Mouse (Mus musculus) adrenal gland, adult (tissue): Measurements from ENCODE around the gene Prom2.
A peak's percentile ranks its signal among the peaks of the same experiment; 100 is the strongest.

Experiments
- DNase-seq, 2 experiments: peaks; one replicate each; pipeline ENCODE4 v3.0.0; 2022 to 2023; ENCODE audit warnings: low spot score in 1 of 2; ENCODE audit not compliant: inconsistent age in 2 of 2

Gene Prom2

GRCm38 (mm10) chr2:127496321-127496720, 44.9 kb downstream of the Prom2 start:
- DNase-seq, result no peak

- peak; percentile 55 to 77 for DNase-seq
Observed at GRCm38 (mm10) chr2:127484476-127485170, 56.6 kb downstream of the Prom2 start.

GRCm38 (mm10) chr2:127483001-127483400, 58.3 kb downstream of the Prom2 start:
- peak in 1 of 2 experiments; percentile 44 for DNase-seq

DNA sequence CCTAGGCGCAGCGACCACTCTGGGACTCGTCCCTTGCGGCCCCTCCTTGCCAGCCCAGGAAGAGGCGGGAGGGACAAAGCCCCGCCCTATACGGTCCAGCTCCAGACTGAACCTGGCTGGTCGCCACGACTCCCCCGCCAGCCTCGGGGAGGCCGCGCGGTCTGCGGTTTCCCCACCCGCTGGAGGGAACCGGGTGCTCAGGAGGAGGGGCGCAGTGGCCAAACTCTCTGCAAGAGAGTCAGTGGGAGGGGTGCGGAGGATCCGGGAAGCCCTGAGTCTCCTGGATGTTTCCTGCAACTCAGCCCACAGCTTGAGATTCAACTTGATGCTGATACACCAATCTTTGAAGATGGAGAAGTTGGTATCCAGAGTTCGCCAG, 58.7 kb downstream of the Prom2 start:
- peak; percentile 60 to 78 for DNase-seq

- no peak for DNase-seq
Observed at GRCm38 (mm10) chr2:127481841-127482532, 59.3 kb downstream of the Prom2 start.

- no peak for DNase-seq
Observed at GRCm38 (mm10) chr2:127479763-127480162, 61.5 kb downstream of the Prom2 start.

DNA sequence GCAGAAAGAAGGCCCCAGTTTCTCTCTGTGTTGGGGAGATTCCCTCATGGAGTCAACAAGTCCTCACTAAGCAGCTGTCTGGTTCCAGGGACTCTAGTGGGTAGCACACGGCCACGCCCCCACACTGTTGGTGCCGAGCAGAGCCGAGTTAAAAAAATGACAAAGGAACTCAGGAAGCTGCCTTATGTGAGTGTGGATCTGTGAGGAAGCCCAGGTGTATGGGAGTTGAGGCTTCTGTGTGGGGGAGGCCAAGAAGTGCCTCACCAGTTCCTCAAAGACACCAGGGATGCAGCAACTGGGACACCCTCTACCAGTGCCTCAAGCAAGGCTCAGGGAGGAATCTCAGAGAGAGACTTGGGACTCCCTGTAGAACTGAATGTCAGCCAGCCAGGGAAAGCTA, 62.1 kb downstream of the Prom2 start:
- DNase-seq, result no peak
